Mouse (Mus musculus) limb, embryonic 10.5 days (tissue): ENCODE results near the gene Fbxo24. TPM values are rescaled to one million over a fixed set of nuclear protein-coding genes. Genes with fewer than 3 reads are reported as not detected.
A peak's percentile ranks its signal among the peaks of the same experiment; 100 is the strongest.
"Not testable (repeated sequence)": the region's sequence is repeated elsewhere in the genome, so short reads cannot be mapped to it uniquely, and the experiment has no call there.

Experiments used
- DNase-seq: peaks from one replicate; pipeline ENCODE4 v3.0.0-alpha.2; 2017; ENCODE audit warnings: low spot score
- H3K27ac ChIP-seq: fragments of 300-500 bp; sonication (generic); 2 replicates; pipeline ENCODE4 v1.5.1; 2016; ENCODE audit warnings: mild to moderate bottlenecking
- H3K27me3 ChIP-seq: fragments of 300-500 bp; sonication (generic); 2 replicates; pipeline ENCODE4 v1.6.1; 2016; ENCODE audit warnings: low read depth, mild to moderate bottlenecking; ENCODE audit not compliant: poor library complexity, severe bottlenecking
- H3K36me3 ChIP-seq: fragments of 300-500 bp; sonication (generic); 2 replicates; pipeline ENCODE4 v1.6.1; 2016; ENCODE audit warnings: mild to moderate bottlenecking, moderate library complexity
- H3K4me1 ChIP-seq: fragments of 300-500 bp; sonication (generic); 2 replicates; pipeline ENCODE4 v1.6.1; 2016
- H3K4me3 ChIP-seq: fragments of 300-500 bp; sonication (generic); 2 replicates; pipeline ENCODE4 v1.5.1; 2016; ENCODE audit warnings: mild to moderate bottlenecking, moderate library complexity
- H3K9me3 ChIP-seq: fragments of 300-500 bp; sonication (generic); replicated peaks from 2 replicates; pipeline ENCODE4 v1.6.1; 2016; ENCODE audit warnings: mild to moderate bottlenecking
- WGBS: fragments of 180-500 bp; shearing (Covaris S2); methylation state at CpG from one replicate; pipeline ENCODE4 v1.1.7; 2016; 5-methylcytosine and 5-hydroxymethylcytosine counted together
- polyA plus RNA-seq: library from polyadenylated mRNA; unstranded; fragments of >200 nt; fragmentation: Nextera tagmentation; extraction: Ambion mirVana; gene quantifications from 2 replicates; pipeline ENCODE4 v1.2.1, GENCODE M21; 2016

Fbxo24 gene
- polyA plus RNA-seq, 1 experiment from 2014 or later, result 0.60 TPM

DNA sequence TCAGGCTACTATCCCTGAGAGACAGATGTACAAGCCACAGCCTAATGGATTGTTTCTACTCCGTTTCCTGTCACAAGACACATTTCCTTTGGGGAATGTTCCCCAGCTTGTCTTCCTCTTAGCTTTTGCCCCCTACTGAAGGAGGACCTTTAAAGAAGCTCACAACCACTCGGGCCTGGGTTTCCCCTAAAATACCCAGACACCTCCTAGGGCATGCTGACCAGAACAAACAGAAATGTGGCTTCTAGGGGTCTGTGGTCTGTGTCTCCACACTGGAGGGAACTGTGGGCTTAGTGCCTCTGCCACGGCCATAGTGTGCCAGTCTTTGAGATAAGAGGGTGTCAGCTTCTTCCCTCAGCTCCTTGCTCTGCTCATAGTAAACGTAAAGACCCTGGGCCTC is 2.8 kb upstream of the Fbxo24 start:
- no peaks in the 10 kb centered on the region for H3K27me3 ChIP-seq
- H3K4me3 ChIP-seq, result no peak overlapping the region
- no peak for DNase-seq
- peaks cover 47% of the 10 kb centered on the region for H3K4me1 ChIP-seq
- WGBS, result 72% methylated on average over 4 of the region's 4 CpGs
- peak overlapping the region; percentile 94 for H3K27ac ChIP-seq
- H3K9me3 ChIP-seq, result no peaks in the 10 kb centered on the region
- H3K36me3 ChIP-seq, result peaks cover 51% of the 10 kb centered on the region

DNA sequence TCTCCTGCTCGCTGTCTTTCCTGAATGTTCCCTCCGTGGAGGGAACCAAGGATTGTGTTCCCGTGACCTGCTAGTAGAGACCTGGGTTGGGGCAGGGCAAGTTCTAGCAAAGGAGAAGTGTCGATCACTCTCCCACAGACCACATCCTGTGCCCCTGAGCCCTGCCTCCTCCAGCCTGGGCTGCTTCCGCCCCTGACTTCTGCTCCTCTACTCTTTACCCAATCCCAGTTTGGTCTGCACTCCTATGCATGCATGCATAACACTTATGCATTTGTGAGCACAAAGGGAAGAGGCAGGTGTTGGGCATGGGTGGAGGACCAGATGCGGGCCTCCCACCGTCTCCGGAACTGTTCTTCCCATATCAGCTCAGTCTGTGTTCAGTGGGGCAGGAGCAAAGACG is 2.4 kb upstream of the Fbxo24 start:
- H3K27ac ChIP-seq, result peak overlapping the region; percentile 94
- H3K36me3 ChIP-seq, result peaks cover 47% of the 10 kb centered on the region
- WGBS, result 80% methylated on average over 9 of the region's 9 CpGs
- DNase-seq, result no peak
- no peaks in the 10 kb centered on the region for H3K9me3 ChIP-seq
- H3K4me1 ChIP-seq, result peaks cover 47% of the 10 kb centered on the region
- H3K27me3 ChIP-seq, result no peaks in the 10 kb centered on the region
- H3K4me3 ChIP-seq, result peak overlapping the region; percentile 86; the same call in 1 of the 2 replicates

DNA sequence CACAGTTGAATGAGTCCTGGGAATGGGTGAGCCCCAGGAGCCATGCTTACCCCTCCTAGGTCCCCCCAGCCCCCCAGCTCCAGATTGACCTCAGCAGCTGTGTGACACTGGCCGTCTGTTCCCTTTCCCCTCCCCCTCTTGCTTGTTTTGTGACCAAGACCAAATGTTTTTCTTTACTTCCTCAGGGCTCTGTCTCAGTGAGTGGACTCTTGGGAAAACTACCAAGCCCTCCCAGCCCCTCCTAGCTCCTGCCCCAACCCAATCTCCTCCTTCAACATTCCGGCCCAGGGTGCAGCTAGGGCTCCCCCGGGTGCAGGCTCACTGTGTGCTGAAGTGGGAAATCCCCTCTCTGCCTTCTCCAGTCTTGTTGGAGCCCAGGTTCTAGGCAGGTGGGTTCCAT is 1.8 kb upstream of the Fbxo24 start:
- Histone ChIP-seq H3K27ac (peak overlapping the region; percentile 94), H3K9me3 (no peaks in the 10 kb centered on the region)

DNA sequence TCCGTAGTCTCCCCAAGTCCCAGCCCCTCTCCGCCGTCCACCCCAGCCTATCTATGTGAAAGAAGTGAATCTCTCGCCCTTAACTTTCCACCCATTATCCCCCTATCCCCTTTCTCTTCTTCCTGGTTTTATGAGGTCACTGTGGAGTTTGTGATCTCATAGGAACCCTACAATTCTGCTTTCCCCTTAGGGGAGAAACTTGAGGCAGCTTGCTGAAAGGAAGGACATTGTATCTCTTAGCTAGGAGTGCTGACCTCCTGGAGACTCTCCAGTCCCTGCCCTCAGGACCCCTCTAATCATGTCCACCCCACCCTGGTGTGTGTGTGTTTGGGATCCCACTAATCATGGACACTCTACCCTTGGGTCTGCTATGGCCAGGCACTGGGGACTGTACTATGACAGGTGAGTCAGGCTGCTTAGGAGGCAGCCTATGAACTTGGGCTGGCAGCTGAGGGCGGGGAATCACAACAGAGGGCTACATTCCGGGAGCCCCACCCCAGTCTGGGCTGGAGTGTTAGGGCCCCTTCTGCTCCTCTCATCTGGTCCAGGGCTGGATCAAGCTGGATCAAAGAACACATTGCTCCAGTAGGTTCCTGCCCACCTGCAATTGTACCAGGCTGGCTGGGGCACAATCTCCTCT is 1.2 kb upstream of the Fbxo24 start:
- H3K9me3 ChIP-seq, result no peaks in the 10 kb centered on the region
- DNase-seq, result no peak
- H3K27me3 ChIP-seq, result no peaks in the 10 kb centered on the region
- peak overlapping the region; percentile 86 for H3K4me3 ChIP-seq
- peaks cover 36% of the 10 kb centered on the region for H3K36me3 ChIP-seq
- H3K27ac ChIP-seq, result peak overlapping the region; percentile 94
- 28% methylated on average over 6 of the region's 6 CpGs for WGBS
- H3K4me1 ChIP-seq, result peaks cover 55% of the 10 kb centered on the region

More for the DNA sequence above, 1.8 kb upstream of the Fbxo24 start:
- peak overlapping the region; percentile 86 for H3K4me3 ChIP-seq
- no peak for DNase-seq
- H3K27me3 ChIP-seq, result no peaks in the 10 kb centered on the region
- H3K36me3 ChIP-seq, result peaks cover 41% of the 10 kb centered on the region
- H3K4me1 ChIP-seq, result peaks cover 51% of the 10 kb centered on the region
- 40% methylated on average over 3 of the region's 3 CpGs for WGBS

- peaks cover 29% of the 10 kb centered on the region for H3K36me3 ChIP-seq
- H3K4me1 ChIP-seq, result peaks cover 62% of the 10 kb centered on the region
- no peaks in the 10 kb centered on the region for H3K27me3 ChIP-seq
- H3K27ac ChIP-seq, result peak overlapping the region; percentile 94
- H3K4me3 ChIP-seq, result peak overlapping the region; percentile 86
- WGBS, result under 1% methylated on average over 23 of the region's 23 CpGs
- DNase-seq, result no peak
- no peaks in the 10 kb centered on the region for H3K9me3 ChIP-seq
Measured at GRCm38 (mm10) chr5:137629306-137629721, 512 bp upstream of the Fbxo24 start.

DNA sequence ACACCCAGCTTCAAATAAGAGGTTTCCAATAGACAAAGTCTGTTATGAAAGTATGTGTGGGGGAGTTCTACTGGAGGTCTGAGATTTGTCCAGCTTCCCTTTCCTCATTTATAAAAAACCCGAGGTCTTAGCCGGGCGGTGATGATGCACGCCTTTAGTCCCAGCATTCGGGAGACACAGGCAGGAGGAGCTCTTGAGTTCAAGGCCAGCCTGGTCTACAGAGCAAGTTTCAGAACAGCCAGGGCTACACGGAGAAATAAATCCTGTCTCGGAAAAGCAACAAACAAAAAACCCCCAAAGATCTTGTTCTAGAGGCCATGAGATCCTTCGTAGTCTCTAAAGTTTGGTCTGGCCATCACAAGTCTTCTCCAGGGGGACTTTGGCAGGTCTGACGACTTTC is 811 bp downstream of the Fbxo24 start:
- Histone ChIP-seq H3K27ac (peak overlapping the region; percentile 94), H3K36me3 (peaks cover 16% of the 10 kb centered on the region), H3K4me1 (peaks cover 66% of the 10 kb centered on the region), H3K27me3 (no peaks in the 10 kb centered on the region), H3K9me3 (no peaks in the 10 kb centered on the region), H3K4me3 (peak overlapping the region; percentile 86)
- DNase-seq, result no peak
- WGBS, result 6% methylated on average over 9 of the region's 9 CpGs

DNA sequence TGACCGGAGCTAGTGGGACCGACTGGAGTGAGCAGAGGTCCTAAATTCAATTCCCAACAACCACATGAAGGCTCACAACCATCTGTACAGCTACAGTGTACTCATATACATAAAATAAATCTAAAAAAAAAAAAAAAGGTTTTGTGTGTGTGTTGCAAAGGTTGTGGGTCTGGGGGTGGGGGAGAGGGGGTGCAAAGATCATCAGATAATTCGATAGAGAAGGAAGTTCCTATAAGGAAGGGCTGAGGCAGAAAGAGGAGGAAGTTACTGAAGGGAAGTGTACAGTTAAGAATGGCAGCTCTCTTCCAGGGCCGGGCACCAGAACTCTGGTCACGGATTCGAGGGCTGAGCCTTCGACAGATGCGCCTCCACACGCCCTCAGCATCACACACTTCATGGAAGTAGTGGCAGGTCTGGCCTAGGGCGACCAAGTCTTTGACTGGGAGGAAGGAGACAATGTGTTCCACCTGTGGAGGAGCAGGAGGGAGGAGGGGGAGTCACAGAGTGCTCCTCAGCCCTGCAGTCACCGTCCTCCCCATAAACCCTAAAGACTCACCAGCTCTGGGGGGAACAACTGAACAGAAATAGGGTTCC is 4.8 kb downstream of the Fbxo24 start:
- H3K36me3 ChIP-seq, result no peaks in the 10 kb centered on the region
- no peaks in the 10 kb centered on the region for H3K27me3 ChIP-seq
- H3K4me3 ChIP-seq, result no peak overlapping the region
- DNase-seq, result no peak
- peak overlapping the region; percentile 74; the same call in 1 of the 2 replicates for H3K27ac ChIP-seq
- no peaks in the 10 kb centered on the region for H3K9me3 ChIP-seq
- WGBS, result 88% methylated on average over 11 of the region's 11 CpGs
- peaks cover 35% of the 10 kb centered on the region for H3K4me1 ChIP-seq

GRCm38 (mm10) chr5:137615347-137615746 is 13.5 kb downstream of the Fbxo24 start:
- H3K4me1 ChIP-seq, result peaks cover 39% of the 10 kb centered on the region
- H3K4me3 ChIP-seq, result no peak overlapping the region
- DNase-seq, result no peak
- no peaks in the 10 kb centered on the region for H3K9me3 ChIP-seq
- H3K27ac ChIP-seq, result no peak overlapping the region
- H3K36me3 ChIP-seq, result no peaks in the 10 kb centered on the region
- no peaks in the 10 kb centered on the region for H3K27me3 ChIP-seq
- WGBS, result 89% methylated on average over 7 of the region's 7 CpGs

GRCm38 (mm10) chr5:137614921-137615320 is 13.9 kb downstream of the Fbxo24 start:
- H3K9me3 ChIP-seq, H3K36me3 ChIP-seq: not testable (repeated sequence)
- WGBS, result 92% methylated on average over 2 of the region's 2 CpGs

DNA sequence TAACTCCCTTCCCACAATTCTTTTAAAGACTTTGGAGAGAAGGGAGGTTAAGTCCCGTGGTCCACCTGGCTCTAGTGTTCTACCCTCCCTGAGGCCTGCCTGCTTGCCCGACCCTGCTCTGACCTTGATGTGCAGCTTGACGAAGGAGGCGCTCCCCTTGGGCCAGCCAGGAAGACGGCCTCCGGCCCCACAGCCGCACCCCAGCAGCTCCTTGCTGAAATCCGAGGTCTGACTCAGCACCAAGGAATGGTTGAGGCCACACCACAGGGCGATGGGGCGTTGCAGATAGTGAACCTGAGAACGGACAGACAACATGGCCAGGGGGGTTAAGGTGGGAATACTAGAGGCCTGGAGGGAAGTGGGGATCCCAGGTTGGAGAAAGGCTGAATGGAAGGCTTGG is 15.3 kb downstream of the Fbxo24 start, which contains the start of gene Pcolce:
Pcolce (minus strand) TSS at position 235 of the 400 bp plus-strand sequence.
- Histone ChIP-seq H3K27me3 (no peaks in the 10 kb centered on the region), H3K36me3 (peaks cover 3% of the 10 kb centered on the region), H3K27ac (peak within 1 kb of the TSS; percentile 96), H3K9me3 (no peaks in the 10 kb centered on the region), H3K4me3 (0 out of 2 replicates have a peak within 1 kb of the TSS, but pooled peaks have one; percentile 2), H3K4me1 (peaks cover 57% of the 10 kb centered on the region)
- 49% methylated on average over 11 of the region's 11 CpGs for WGBS
- peak; percentile 33 for DNase-seq

More at GRCm38 (mm10) chr5:137614921-137615320, 13.9 kb downstream of the Fbxo24 start:
- not testable (repeated sequence) for H3K4me3 ChIP-seq, H3K27me3 ChIP-seq, DNase-seq, H3K27ac ChIP-seq
- peaks cover 43% of the 10 kb centered on the region for H3K4me1 ChIP-seq

DNA sequence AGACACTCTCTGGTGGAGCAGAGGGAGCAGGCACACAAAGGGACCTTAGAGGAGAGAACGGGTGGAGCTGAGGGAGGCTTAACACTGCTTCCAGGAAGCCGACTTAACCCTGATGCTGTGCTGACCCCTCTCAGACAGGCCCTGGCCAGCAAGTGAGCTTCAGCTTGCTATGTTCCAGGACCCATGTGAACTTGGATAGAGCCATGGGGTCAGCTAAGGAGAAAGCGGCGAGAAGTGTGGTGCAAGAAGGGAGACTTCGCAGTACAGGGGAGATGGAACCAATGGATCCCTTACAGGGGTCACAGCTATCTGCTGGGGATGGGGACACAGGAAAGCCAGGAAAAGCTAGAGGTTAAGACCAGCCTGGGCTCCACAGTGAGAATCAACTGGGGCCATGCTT is 15.7 kb downstream of the Fbxo24 start:
- H3K4me3 ChIP-seq, result no peak overlapping the region
- H3K4me1 ChIP-seq, result peaks cover 61% of the 10 kb centered on the region
- no peaks in the 10 kb centered on the region for H3K27me3 ChIP-seq
- H3K36me3 ChIP-seq, result peaks cover 7% of the 10 kb centered on the region
- 77% methylated on average over 5 of the region's 5 CpGs for WGBS
- no peak for DNase-seq
- H3K9me3 ChIP-seq, result no peaks in the 10 kb centered on the region
- peak overlapping the region; percentile 96 for H3K27ac ChIP-seq

DNA sequence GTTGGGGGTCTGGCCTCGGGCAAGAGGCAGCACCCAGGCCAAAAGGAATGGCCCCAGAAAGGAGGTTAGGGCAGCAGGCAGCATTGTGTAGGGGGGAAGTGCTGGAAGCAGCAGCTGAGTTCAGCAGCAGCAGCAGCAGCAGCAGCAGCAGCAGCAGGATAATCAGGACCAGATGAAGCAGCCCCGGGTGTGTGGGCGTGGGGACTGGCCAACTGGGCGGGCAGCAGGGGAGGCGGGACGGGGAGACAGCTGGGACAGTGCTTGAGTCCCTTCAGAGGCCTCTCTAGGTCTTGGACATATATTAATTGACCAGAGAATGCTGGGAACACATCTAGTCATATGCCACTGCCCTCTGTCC is 17.6 kb downstream of the Fbxo24 start:
- Histone ChIP-seq H3K27me3 (no peaks in the 10 kb centered on the region), H3K27ac (peak overlapping the region; percentile 96), H3K36me3 (peaks cover 26% of the 10 kb centered on the region), H3K9me3 (no peaks in the 10 kb centered on the region), H3K4me3 (peak overlapping the region; percentile 55), H3K4me1 (peaks cover 69% of the 10 kb centered on the region)
- 3% methylated on average over 6 of the region's 6 CpGs for WGBS
- peak; percentile 94 for DNase-seq

- WGBS, result 2% methylated on average over 12 of the region's 12 CpGs
Measured at GRCm38 (mm10) chr5:137610548-137611244, 18.1 kb downstream of the Fbxo24 start.

More at GRCm38 (mm10) chr5:137610548-137611244, 18.1 kb downstream of the Fbxo24 start:
- H3K27ac ChIP-seq, result peak overlapping the region; percentile 96
- H3K4me3 ChIP-seq, result peak overlapping the region; percentile 55
- DNase-seq, result peak; percentile 96
- peaks cover 31% of the 10 kb centered on the region for H3K36me3 ChIP-seq
- peaks cover 69% of the 10 kb centered on the region for H3K4me1 ChIP-seq
- no peaks in the 10 kb centered on the region for H3K27me3 ChIP-seq
- H3K9me3 ChIP-seq, result no peaks in the 10 kb centered on the region
